In the genomic region with DNA sequence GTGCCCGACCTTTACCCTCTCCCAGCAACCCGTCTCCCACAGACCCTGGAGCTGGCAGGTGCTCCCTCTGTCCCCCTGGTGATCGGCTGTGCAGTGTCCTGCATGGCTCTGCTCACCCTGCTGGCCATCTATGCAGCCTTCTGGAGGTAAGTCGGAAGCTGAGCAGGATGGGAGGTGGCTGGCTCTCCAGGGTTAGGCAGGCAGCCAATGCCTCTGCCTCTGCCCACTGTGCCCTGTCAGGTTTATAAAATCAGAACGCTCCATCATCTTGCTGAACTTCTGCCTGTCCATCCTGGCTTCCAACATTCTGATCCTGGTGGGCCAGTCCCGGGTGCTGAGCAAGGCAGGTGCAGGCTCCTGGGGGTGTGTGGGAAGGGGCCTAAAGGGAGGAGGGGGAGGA, we compare ENCODE assay signal across 23 mouse cellular contexts. TPM values are rescaled to one million over a fixed set of nuclear protein-coding genes. Genes with fewer than 3 reads are reported as not detected.
"Had no signal": no experiment of that assay in that cellular context is flagged by ENCODE, and none has a peak within 500 bp of the region (broad histone marks: within the 10 kb centered on the region; RNA-seq: fewer than 3 reads in every experiment).

No protein-coding gene starts in this region.

- H3K27ac ChIP-seq: gastrocnemius, adult 2 months; heart, embryonic 10.5 days; hindbrain, embryonic 10.5 days; hindbrain, embryonic 12.5 days; hindbrain, embryonic 15.5 days; intestine, embryonic 15.5 days; limb, embryonic 10.5 days; limb, embryonic 12.5 days; liver, embryonic 13.5 days; liver, embryonic 15.5 days had no signal

- H3K4me3 ChIP-seq: gastrocnemius, adult 2 months; heart, embryonic 10.5 days; heart, embryonic 12.5 days; hindbrain, embryonic 10.5 days; hindbrain, embryonic 12.5 days; hindbrain, embryonic 15.5 days; intestine, embryonic 15.5 days; limb, embryonic 10.5 days; limb, embryonic 12.5 days; liver, embryonic 13.5 days; liver, embryonic 15.5 days had no signal

- DNase-seq: gastrocnemius, adult 2 months; gastrocnemius, postnatal 10 days; gastrocnemius, postnatal 25 days; heart, adult 18-20 months; heart, postnatal 10 days; heart, postnatal 4 days; kidney, adult 18-20 months; kidney, adult 8-10 months; kidney, postnatal 10 days; kidney, postnatal 25 days; kidney, postnatal 4 days; liver; liver, embryonic 13.5 days had no signal

RNA-seq across cellular contexts. Expression of a gene that starts 27.6 kb away (rescaled TPM):
- total RNA-seq: granulocyte monocyte progenitor cell, adult 5-6 weeks had no signal
